Mouse (Mus musculus): ENCODE data around the gene Dusp9. TPM values are rescaled to one million over a fixed set of nuclear protein-coding genes. Genes with fewer than 3 reads are reported as not detected.
A peak's percentile ranks its signal among the peaks of the same experiment; 100 is the strongest.

Gene Dusp9
- polyA plus RNA-seq, 1 experiment from 2014 or later = 0.37 TPM

DNA sequence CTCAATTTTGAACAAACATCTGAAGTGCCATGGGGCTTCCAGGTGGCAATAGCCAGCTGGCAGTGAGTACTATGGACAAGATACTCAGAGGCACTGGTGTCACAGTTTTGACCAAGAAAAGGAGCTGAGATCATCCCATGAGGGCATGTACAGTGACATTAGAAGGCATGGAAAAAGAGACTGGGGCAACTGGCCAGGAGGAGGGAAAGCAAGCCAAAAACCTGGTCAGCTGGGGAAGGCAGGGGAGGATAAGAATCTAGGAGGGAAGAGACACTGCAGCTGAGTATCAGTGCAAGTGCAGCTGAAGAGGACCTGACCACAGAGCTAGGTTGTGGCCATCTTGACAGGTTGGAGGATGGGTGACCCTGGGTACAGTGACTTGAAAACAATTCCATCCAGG is 12.2 kb upstream of the Dusp9 start:
- Histone ChIP-seq H3K4me2 (ENCODE audit: low read length) (no peak overlapping the region), H3K4me1 (replicated peaks; ENCODE audit: control insufficient read depth, insufficient read depth, low read length) (no peaks in the 10 kb centered on the region), H3K27me3 (replicated peaks; ENCODE audit: control insufficient read depth, insufficient read depth, low read length) (no peaks in the 10 kb centered on the region), H3K9ac (replicated peaks; ENCODE audit: low read depth, low read length) (no peak overlapping the region), H3K36me3 (ENCODE audit: control insufficient read depth, insufficient read depth) (no peaks in the 10 kb centered on the region), H3K9me3 (ENCODE audit: control insufficient read depth, low read length) (no peaks in the 10 kb centered on the region), H3K27ac (ENCODE audit: low read length) (no peak overlapping the region), H3K4me3 (replicated peaks; ENCODE audit: low read length) (no peak overlapping the region)
- no peak for ATAC-seq

DNA sequence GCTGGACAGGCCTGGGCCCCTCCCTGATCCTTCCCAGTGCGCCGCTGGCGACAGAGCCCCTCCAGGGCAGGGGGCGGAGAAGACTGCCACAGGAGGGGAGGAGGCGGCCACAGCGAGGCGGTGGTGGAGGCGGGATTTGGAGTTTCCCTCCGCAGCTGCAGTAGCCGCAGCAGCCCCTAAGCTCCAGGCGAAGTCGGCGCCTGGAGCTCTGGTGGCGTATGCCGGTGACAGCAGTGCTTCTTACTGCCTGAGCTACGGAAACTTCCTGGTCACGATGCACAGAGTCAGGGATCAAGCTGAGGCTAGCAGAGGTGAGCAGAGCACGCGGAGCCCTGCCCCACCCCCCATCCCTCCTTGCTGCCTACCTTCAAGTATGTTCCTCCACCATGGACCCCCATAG is 3.8 kb upstream of the Dusp9 start:
- peaks cover 31% of the 10 kb centered on the region for H3K27me3 ChIP-seq (replicated peaks; ENCODE audit: control insufficient read depth, insufficient read depth, low read length)
- H3K9me3 ChIP-seq (ENCODE audit: control insufficient read depth, low read length) = no peaks in the 10 kb centered on the region

GRCm38 (mm10) chrX:73637415-73637814 is 1.8 kb upstream of the Dusp9 start:
- WGBS = 29% methylated on average over 13 of the region's 19 CpGs
- Histone ChIP-seq H3K4me3 (replicated peaks; ENCODE audit: low read length) (peak overlapping the region; percentile 37), H3K9ac (replicated peaks; ENCODE audit: low read depth, low read length) (no peak overlapping the region), H3K4me2 (ENCODE audit: low read length) (peak overlapping the region; percentile 53), H3K4me1 (replicated peaks; ENCODE audit: control insufficient read depth, insufficient read depth, low read length) (no peaks in the 10 kb centered on the region), H3K36me3 (ENCODE audit: control insufficient read depth, insufficient read depth) (no peaks in the 10 kb centered on the region), H3K27ac (ENCODE audit: low read length) (no peak overlapping the region), H3K9me3 (ENCODE audit: control insufficient read depth, low read length) (no peaks in the 10 kb centered on the region), H3K27me3 (replicated peaks; ENCODE audit: control insufficient read depth, insufficient read depth, low read length) (peaks cover 36% of the 10 kb centered on the region)
- ATAC-seq = no peak

More for the DNA sequence above, 3.8 kb upstream of the Dusp9 start:
- Histone ChIP-seq H3K4me1 (replicated peaks; ENCODE audit: control insufficient read depth, insufficient read depth, low read length) (no peaks in the 10 kb centered on the region), H3K4me3 (replicated peaks; ENCODE audit: low read length) (peak overlapping the region; percentile 8; the same call in 1 of the 2 replicates), H3K4me2 (ENCODE audit: low read length) (peak overlapping the region; percentile 32), H3K9ac (replicated peaks; ENCODE audit: low read depth, low read length) (no peak overlapping the region), H3K27ac (ENCODE audit: low read length) (no peak overlapping the region), H3K36me3 (ENCODE audit: control insufficient read depth, insufficient read depth) (no peaks in the 10 kb centered on the region)
- ATAC-seq = no peak
- WGBS = 17% methylated on average over 18 of the region's 19 CpGs

DNA sequence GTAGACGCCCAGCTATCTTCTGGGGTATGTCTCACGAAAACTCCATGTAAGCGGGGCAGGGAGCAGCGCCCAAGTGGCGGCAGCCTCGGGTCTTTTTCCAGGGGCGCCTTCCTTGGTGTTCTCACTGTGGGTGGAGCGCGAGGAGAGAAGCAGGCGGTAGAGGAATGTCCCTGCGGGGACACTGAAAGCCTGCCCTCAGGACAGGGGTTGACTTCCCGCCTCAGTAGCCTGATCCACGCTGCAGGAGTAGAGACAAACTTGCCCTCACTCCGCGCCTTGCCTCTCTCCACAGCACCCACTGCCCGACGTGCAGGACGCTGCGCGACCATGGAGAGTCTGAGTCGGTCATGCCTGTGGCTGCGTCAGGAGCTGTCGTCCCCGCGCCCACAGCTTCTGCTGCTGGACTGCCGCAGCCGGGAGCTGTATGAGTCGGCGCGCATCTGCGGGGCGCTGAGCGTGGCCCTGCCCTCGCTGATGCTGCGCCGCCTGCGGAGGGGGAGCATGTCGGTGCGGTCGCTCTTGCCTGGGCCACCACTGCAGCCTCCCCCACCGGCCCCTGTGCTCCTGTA is 766 bp downstream of the Dusp9 start:
- H3K9ac ChIP-seq (replicated peaks; ENCODE audit: low read depth, low read length) = no peak overlapping the region
- no peaks in the 10 kb centered on the region for H3K4me1 ChIP-seq (replicated peaks; ENCODE audit: control insufficient read depth, insufficient read depth, low read length)
- peaks cover 36% of the 10 kb centered on the region for H3K27me3 ChIP-seq (replicated peaks; ENCODE audit: control insufficient read depth, insufficient read depth, low read length)
- no peaks in the 10 kb centered on the region for H3K9me3 ChIP-seq (ENCODE audit: control insufficient read depth, low read length)
- no peak for ATAC-seq
- no peak overlapping the region for H3K27ac ChIP-seq (ENCODE audit: low read length)
- H3K4me3 ChIP-seq (replicated peaks; ENCODE audit: low read length) = peak overlapping the region; percentile 37
- peak overlapping the region; percentile 54 for H3K4me2 ChIP-seq (ENCODE audit: low read length)
- WGBS = 14% methylated on average over 39 of the region's 41 CpGs
- no peaks in the 10 kb centered on the region for H3K36me3 ChIP-seq (ENCODE audit: control insufficient read depth, insufficient read depth)

- no peak overlapping the region for H3K4me3 ChIP-seq (replicated peaks; ENCODE audit: low read length)
- H3K36me3 ChIP-seq (ENCODE audit: control insufficient read depth, insufficient read depth) = no peaks in the 10 kb centered on the region
- peaks cover 6% of the 10 kb centered on the region; the same call in 1 of the 2 replicates for H3K27me3 ChIP-seq (replicated peaks; ENCODE audit: control insufficient read depth, insufficient read depth, low read length)
- no peaks in the 10 kb centered on the region for H3K9me3 ChIP-seq (ENCODE audit: control insufficient read depth, low read length)
- H3K27ac ChIP-seq (ENCODE audit: low read length) = no peak overlapping the region
- H3K9ac ChIP-seq (replicated peaks; ENCODE audit: low read depth, low read length) = no peak overlapping the region
- no peaks in the 10 kb centered on the region for H3K4me1 ChIP-seq (replicated peaks; ENCODE audit: control insufficient read depth, insufficient read depth, low read length)
- no peak overlapping the region for H3K4me2 ChIP-seq (ENCODE audit: low read length)
- WGBS = 26% methylated on average over 4 of the region's 4 CpGs
- no peak for ATAC-seq
Measured at GRCm38 (mm10) chrX:73645121-73645520, 5.9 kb downstream of the Dusp9 start.

GRCm38 (mm10) chrX:73650869-73651268 is 11.7 kb downstream of the Dusp9 start:
- Histone ChIP-seq H3K27ac (ENCODE audit: low read length) (no peak overlapping the region), H3K9ac (replicated peaks; ENCODE audit: low read depth, low read length) (no peak overlapping the region), H3K9me3 (ENCODE audit: control insufficient read depth, low read length) (no peaks in the 10 kb centered on the region), H3K36me3 (ENCODE audit: control insufficient read depth, insufficient read depth) (no peaks in the 10 kb centered on the region), H3K4me2 (ENCODE audit: low read length) (no peak overlapping the region), H3K27me3 (replicated peaks; ENCODE audit: control insufficient read depth, insufficient read depth, low read length) (no peaks in the 10 kb centered on the region), H3K4me3 (replicated peaks; ENCODE audit: low read length) (no peak overlapping the region), H3K4me1 (replicated peaks; ENCODE audit: control insufficient read depth, insufficient read depth, low read length) (no peaks in the 10 kb centered on the region)
- ATAC-seq = no peak
- 81% methylated on average over 3 of the region's 3 CpGs for WGBS

- ATAC-seq = no peak
- Histone ChIP-seq H3K9ac (replicated peaks; ENCODE audit: low read depth, low read length) (no peak overlapping the region), H3K4me2 (ENCODE audit: low read length) (no peak overlapping the region), H3K4me3 (replicated peaks; ENCODE audit: low read length) (no peak overlapping the region), H3K9me3 (ENCODE audit: control insufficient read depth, low read length) (no peaks in the 10 kb centered on the region), H3K36me3 (ENCODE audit: control insufficient read depth, insufficient read depth) (no peaks in the 10 kb centered on the region), H3K4me1 (replicated peaks; ENCODE audit: control insufficient read depth, insufficient read depth, low read length) (peaks cover under 1% of the 10 kb centered on the region; the same call in 1 of the 2 replicates), H3K27me3 (replicated peaks; ENCODE audit: control insufficient read depth, insufficient read depth, low read length) (no peaks in the 10 kb centered on the region), H3K27ac (ENCODE audit: low read length) (no peak overlapping the region)
- WGBS = 88% methylated on average over 6 of the region's 6 CpGs
Measured at GRCm38 (mm10) chrX:73653392-73653791, 14.2 kb downstream of the Dusp9 start.

DNA sequence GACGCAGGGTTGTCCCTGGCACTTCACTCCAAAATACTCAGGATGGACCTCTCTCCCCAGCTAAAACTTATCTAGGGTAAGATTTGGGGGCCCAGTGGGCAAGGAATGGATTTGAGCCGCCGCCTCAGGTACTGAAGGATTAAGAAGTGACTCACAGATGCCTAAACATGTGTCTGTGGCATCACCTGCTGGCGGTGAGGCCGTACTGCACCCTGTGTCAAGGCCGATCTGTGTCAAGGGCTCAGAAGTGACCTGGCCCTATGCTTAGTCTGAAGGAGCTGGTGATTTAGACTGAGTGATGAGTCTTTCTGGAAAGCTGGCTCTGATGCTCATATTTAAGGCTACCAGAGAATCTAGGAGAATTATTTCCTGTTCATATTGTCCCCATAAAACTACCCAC is 15.0 kb downstream of the Dusp9 start:
- no peaks in the 10 kb centered on the region for H3K27me3 ChIP-seq (replicated peaks; ENCODE audit: control insufficient read depth, insufficient read depth, low read length)
- 12% methylated on average over 6 of the region's 6 CpGs for WGBS
- H3K27ac ChIP-seq (ENCODE audit: low read length) = no peak overlapping the region
- H3K9ac ChIP-seq (replicated peaks; ENCODE audit: low read depth, low read length) = no peak overlapping the region
- H3K4me3 ChIP-seq (replicated peaks; ENCODE audit: low read length) = no peak overlapping the region
- H3K4me2 ChIP-seq (ENCODE audit: low read length) = no peak overlapping the region
- ATAC-seq = peak; percentile 30; the same call in 1 of the 2 replicates
- H3K9me3 ChIP-seq (ENCODE audit: control insufficient read depth, low read length) = no peaks in the 10 kb centered on the region
- H3K4me1 ChIP-seq (replicated peaks; ENCODE audit: control insufficient read depth, insufficient read depth, low read length) = peaks cover 6% of the 10 kb centered on the region
- no peaks in the 10 kb centered on the region for H3K36me3 ChIP-seq (ENCODE audit: control insufficient read depth, insufficient read depth)

- Histone ChIP-seq H3K4me3 (replicated peaks; ENCODE audit: low read length) (no peak overlapping the region), H3K4me2 (ENCODE audit: low read length) (no peak overlapping the region), H3K36me3 (ENCODE audit: control insufficient read depth, insufficient read depth) (no peaks in the 10 kb centered on the region), H3K4me1 (replicated peaks; ENCODE audit: control insufficient read depth, insufficient read depth, low read length) (peaks cover 10% of the 10 kb centered on the region), H3K27me3 (replicated peaks; ENCODE audit: control insufficient read depth, insufficient read depth, low read length) (no peaks in the 10 kb centered on the region; the same call in 1 of the 2 replicates), H3K27ac (ENCODE audit: low read length) (no peak overlapping the region), H3K9me3 (ENCODE audit: control insufficient read depth, low read length) (no peaks in the 10 kb centered on the region), H3K9ac (replicated peaks; ENCODE audit: low read depth, low read length) (no peak overlapping the region)
- WGBS = 70% methylated on average over 3 of the region's 3 CpGs
- ATAC-seq = no peak
Measured at GRCm38 (mm10) chrX:73655529-73655928, 16.3 kb downstream of the Dusp9 start.

DNA sequence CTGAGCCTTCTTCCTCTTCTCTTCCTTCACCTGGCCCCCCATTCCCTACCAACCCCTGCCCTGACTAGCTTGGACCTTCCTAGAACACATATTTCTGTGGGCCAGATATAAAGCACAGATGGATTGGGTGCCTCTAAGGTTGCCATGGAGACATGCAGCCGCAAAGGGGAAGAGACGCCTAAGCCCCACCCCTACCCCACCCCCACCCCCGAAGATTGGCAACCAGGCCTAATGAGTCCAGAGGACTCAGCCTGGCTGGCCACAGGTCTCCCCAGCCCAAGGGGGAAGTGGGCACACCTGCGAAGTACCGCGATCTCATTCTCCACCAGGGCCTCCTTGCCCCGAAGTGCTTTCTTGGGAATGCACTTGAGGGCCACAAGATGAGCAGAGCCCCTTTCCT is 19.2 kb downstream of the Dusp9 start:
- Histone ChIP-seq H3K9ac (replicated peaks; ENCODE audit: low read depth, low read length) (no peak overlapping the region), H3K27ac (ENCODE audit: low read length) (no peak overlapping the region), H3K36me3 (ENCODE audit: control insufficient read depth, insufficient read depth) (no peaks in the 10 kb centered on the region), H3K4me1 (replicated peaks; ENCODE audit: control insufficient read depth, insufficient read depth, low read length) (peaks cover 10% of the 10 kb centered on the region), H3K27me3 (replicated peaks; ENCODE audit: control insufficient read depth, insufficient read depth, low read length) (no peaks in the 10 kb centered on the region; the same call in 1 of the 2 replicates), H3K4me3 (replicated peaks; ENCODE audit: low read length) (peak overlapping the region; percentile 56), H3K4me2 (ENCODE audit: low read length) (peak overlapping the region; percentile 67), H3K9me3 (ENCODE audit: control insufficient read depth, low read length) (no peaks in the 10 kb centered on the region)
- ATAC-seq = no peak
- WGBS = 38% methylated on average over 7 of the region's 7 CpGs

Measured in forebrain, embryonic 16.5 days (tissue).